Mouse (Mus musculus) hindbrain, embryonic 13.5 days (tissue): ENCODE data around the gene Ddhd1. TPM values are rescaled to one million over a fixed set of nuclear protein-coding genes. Genes with fewer than 3 reads are reported as not detected.

Experiments
- ATAC-seq: fragments of 200-750 bp; cut with Nextera tagmentation; 2 replicates; pipeline ENCODE4 v1.8.0; 2017; ENCODE audit warnings: moderate TSS enrichment; ENCODE audit not compliant: low FRiP score
- H3K27ac ChIP-seq: fragments of 300-500 bp; sonication (generic); 2 replicates; pipeline ENCODE4 v1.5.1; 2015; ENCODE audit warnings: inconsistent platforms, mild to moderate bottlenecking, moderate library complexity
- H3K27me3 ChIP-seq: fragments of 300-500 bp; sonication (generic); 2 replicates; pipeline ENCODE4 v1.6.1; 2015; ENCODE audit warnings: mild to moderate bottlenecking, inconsistent platforms
- H3K36me3 ChIP-seq: fragments of 300-500 bp; sonication (generic); 2 replicates; pipeline ENCODE4 v1.6.1; 2015; ENCODE audit warnings: mild to moderate bottlenecking, inconsistent platforms
- H3K4me1 ChIP-seq: fragments of 300-500 bp; sonication (generic); replicated peaks from 2 replicates; pipeline ENCODE4 v1.6.1; 2015; ENCODE audit warnings: inconsistent platforms
- H3K4me2 ChIP-seq: fragments of 300-500 bp; sonication (generic); 2 replicates; pipeline ENCODE4 v1.6.1; 2015; ENCODE audit warnings: inconsistent platforms, mild to moderate bottlenecking, moderate library complexity
- H3K4me3 ChIP-seq: fragments of 300-500 bp; sonication (generic); 2 replicates; pipeline ENCODE4 v1.5.1; 2015; ENCODE audit warnings: mild to moderate bottlenecking, inconsistent platforms
- H3K9ac ChIP-seq: fragments of 300-500 bp; sonication (generic); 2 replicates; pipeline ENCODE4 v1.6.1; 2015; ENCODE audit warnings: mild to moderate bottlenecking, inconsistent platforms
- H3K9me3 ChIP-seq: fragments of 300-500 bp; sonication (generic); 2 replicates; pipeline ENCODE4 v1.6.1; 2016; ENCODE audit warnings: inconsistent platforms
- WGBS: fragments of 180-500 bp; shearing (Covaris S2); methylation state at CpG from one replicate; pipeline ENCODE4 v1.1.7; 2015; 5-methylcytosine and 5-hydroxymethylcytosine counted together
- polyA plus RNA-seq: library from polyadenylated mRNA; unstranded; fragments of >200 nt; fragmentation: Nextera tagmentation; extraction: Ambion mirVana; gene quantifications from 2 replicates; pipeline ENCODE4 v1.2.1, GENCODE M21; 2015

Gene Ddhd1
- polyA plus RNA-seq, 1 experiment from 2014 or later, result 19.2 TPM

DNA sequence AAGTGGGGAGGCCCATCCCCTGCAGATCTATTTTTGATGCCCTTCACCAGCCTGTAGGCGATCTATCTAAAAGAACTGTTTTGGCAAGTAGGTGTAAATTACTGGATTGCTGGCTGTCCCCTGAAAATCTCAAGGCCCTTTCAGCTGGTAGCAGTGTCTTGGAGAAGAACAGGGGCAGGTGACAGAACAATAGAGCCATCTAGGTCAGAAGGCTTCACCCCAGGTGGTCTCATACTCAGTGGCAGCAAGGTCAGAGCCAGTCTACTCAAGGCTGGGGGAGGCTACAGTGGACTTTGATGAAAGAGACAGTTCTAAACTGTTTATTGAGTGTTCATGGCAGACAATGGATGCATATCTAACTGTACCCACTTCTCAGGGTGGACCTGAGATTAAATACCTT, 98.9 kb downstream of the Ddhd1 start:
- Histone ChIP-seq H3K4me1 (peaks cover 5% of the 10 kb centered on the region), H3K4me3 (no peak overlapping the region), H3K27me3 (no peaks in the 10 kb centered on the region), H3K9ac (no peak overlapping the region), H3K36me3 (no peaks in the 10 kb centered on the region), H3K9me3 (no peaks in the 10 kb centered on the region), H3K4me2 (no peak overlapping the region), H3K27ac (no peak overlapping the region)
- ATAC-seq, result no peak
- 90% methylated on average over 1 of the region's 1 CpGs for WGBS

DNA sequence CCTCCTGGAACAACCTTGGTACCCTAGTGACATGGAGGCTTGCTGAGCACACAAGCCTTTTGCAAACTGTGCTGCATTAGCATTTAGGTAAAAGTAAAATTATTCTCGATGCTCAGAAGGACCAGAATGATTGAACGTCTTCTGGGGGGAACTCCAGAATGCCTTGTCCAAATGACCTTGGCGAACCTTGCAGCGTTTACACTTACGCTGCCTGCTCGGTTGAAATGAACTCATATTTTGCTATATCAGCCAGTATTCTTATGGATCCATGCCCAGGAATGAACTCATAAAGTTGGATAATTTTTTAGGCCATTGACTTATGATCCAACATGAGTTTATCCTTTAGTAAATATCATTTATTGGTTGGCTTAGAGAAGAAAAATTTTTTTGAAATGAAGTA, 103.6 kb downstream of the Ddhd1 start:
- no peak for ATAC-seq
- whole genome bisulfite sequencing, result 90% methylated on average over 6 of the region's 6 CpGs
- H3K9ac ChIP-seq, result no peak overlapping the region

DNA sequence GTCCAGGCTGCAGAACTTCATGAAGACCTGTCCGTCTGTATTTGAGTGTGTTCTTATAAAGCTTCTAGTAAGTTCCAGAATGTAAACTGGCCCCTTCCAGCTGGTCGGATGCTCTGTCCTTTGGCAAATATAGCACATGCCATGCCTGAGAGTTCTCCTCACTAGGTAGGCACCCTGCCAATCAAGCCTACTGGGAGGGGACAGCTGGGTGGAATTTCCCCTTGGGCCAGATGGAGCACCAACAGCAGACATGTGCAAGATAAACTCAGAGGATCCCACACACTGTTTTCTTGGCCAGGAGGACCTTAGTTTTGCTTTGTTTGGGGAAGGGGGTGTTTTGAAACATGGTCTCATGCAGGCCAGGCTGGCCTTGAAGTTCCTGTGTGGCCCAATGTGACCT, 104.1 kb downstream of the Ddhd1 start:
- no peak for ATAC-seq
- Histone ChIP-seq H3K27me3 (no peaks in the 10 kb centered on the region), H3K27ac (no peak overlapping the region), H3K4me2 (no peak overlapping the region), H3K4me1 (no peaks in the 10 kb centered on the region), H3K9ac (no peak overlapping the region), H3K9me3 (no peaks in the 10 kb centered on the region), H3K4me3 (no peak overlapping the region), H3K36me3 (no peaks in the 10 kb centered on the region)
- WGBS, result 78% methylated on average over 2 of the region's 2 CpGs

More for the DNA sequence above, 103.6 kb downstream of the Ddhd1 start:
- H3K4me1 ChIP-seq, result no peaks in the 10 kb centered on the region
- no peak overlapping the region for H3K27ac ChIP-seq
- H3K9me3 ChIP-seq, result no peaks in the 10 kb centered on the region
- no peaks in the 10 kb centered on the region for H3K27me3 ChIP-seq
- H3K4me2 ChIP-seq, result no peak overlapping the region
- no peaks in the 10 kb centered on the region for H3K36me3 ChIP-seq
- no peak overlapping the region for H3K4me3 ChIP-seq

DNA sequence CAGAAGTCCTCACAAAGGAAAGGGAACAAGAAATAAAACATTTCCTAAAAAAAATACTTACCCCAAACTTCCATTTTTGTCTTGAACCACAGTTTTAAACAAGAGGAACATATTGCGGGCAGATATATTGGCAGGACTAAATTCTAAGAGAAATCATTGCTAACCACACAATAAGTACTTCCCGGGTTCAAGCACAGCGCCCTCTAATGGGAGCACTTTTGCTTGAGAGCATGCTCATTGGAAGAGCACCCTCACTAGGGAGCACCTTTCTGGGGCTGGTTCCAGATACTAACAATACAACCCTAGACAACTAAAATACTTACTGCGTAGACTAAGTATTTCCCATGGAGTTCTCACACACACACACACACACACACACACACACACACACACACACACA, 105.5 kb downstream of the Ddhd1 start:
- Histone ChIP-seq H3K4me2 (no peak overlapping the region), H3K27ac (no peak overlapping the region), H3K9me3 (no peaks in the 10 kb centered on the region), H3K4me3 (no peak overlapping the region), H3K36me3 (no peaks in the 10 kb centered on the region), H3K27me3 (no peaks in the 10 kb centered on the region), H3K4me1 (no peaks in the 10 kb centered on the region), H3K9ac (no peak overlapping the region)
- ATAC-seq, result no peak
- WGBS, result 85% methylated on average over 4 of the region's 4 CpGs

DNA sequence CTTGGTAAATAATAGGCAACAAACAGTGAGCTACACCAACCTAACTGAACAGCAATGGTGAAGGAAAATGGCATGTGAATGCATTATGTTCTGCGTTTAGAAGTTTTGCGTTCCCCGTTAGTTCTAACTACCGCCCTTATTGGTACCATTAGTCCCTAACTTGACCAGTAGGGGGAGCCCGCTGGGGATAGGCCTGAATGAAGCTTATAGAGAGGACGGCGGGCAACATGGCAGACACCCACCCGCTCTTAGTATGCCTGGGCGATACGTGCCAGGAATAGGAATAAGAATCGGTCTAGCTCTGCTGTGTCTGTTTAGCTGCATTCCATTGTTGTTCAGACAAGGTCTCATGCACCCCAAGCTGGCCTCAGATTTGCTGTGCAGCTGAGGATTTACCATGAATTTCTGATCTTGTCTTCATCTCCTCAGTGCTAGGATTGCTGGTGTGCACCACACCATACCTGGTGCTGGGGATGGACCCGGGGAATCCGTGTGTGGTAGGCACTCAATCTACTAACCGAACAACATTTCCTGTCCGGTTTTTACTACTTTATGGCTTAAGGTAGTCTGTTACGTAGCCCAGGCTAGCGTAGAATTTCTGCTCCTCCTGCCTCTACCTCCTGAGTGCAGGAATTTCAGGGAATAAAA, 106.7 kb downstream of the Ddhd1 start:
- H3K27ac ChIP-seq, result no peak overlapping the region
- H3K4me3 ChIP-seq, result no peak overlapping the region
- 62% methylated on average over 17 of the region's 17 CpGs for WGBS

DNA sequence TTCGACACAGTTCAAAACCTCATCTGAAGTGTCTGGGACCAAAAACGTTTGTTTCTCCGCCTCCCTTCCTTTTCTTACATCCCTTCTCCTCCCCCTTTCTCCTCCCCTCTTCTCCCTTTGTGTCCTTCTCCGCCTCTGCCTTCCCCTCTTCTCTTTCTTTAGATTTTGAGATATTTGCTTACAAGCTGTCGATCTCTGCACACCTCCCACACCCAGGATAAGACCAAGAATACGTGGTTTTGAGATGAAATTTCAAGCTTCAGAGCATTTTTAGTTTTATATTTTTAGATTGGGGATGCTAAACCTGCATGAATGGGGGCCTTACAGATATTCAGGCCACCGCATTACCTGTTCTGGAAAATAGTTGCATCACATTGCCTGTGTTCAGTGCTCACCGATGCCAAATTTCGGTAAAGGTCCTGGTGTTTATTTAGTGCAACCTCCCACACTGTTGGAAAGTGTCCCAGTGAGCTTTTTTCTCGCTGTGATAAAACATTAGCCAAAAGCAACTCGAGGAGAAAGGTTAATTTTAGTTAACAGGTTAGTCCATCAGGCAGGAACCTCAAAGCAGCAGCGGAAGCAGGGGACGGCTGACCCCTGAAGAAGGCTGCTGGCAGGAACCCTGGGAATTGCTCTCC, 107.8 kb downstream of the Ddhd1 start:
- Histone ChIP-seq H3K4me3 (no peak overlapping the region), H3K9me3 (no peaks in the 10 kb centered on the region), H3K27ac (no peak overlapping the region), H3K4me1 (no peaks in the 10 kb centered on the region), H3K27me3 (no peaks in the 10 kb centered on the region), H3K36me3 (no peaks in the 10 kb centered on the region), H3K4me2 (no peak overlapping the region), H3K9ac (no peak overlapping the region)
- no peak for ATAC-seq
- WGBS, result 77% methylated on average over 13 of the region's 13 CpGs

More for the DNA sequence above, 106.7 kb downstream of the Ddhd1 start:
- H3K4me2 ChIP-seq, result peak overlapping the region; percentile 17; the same call in 1 of the 2 replicates
- H3K27me3 ChIP-seq, result no peaks in the 10 kb centered on the region
- no peaks in the 10 kb centered on the region for H3K9me3 ChIP-seq
- no peaks in the 10 kb centered on the region for H3K4me1 ChIP-seq
- H3K9ac ChIP-seq, result no peak overlapping the region
- ATAC-seq, result peak; percentile 88
- H3K36me3 ChIP-seq, result no peaks in the 10 kb centered on the region

DNA sequence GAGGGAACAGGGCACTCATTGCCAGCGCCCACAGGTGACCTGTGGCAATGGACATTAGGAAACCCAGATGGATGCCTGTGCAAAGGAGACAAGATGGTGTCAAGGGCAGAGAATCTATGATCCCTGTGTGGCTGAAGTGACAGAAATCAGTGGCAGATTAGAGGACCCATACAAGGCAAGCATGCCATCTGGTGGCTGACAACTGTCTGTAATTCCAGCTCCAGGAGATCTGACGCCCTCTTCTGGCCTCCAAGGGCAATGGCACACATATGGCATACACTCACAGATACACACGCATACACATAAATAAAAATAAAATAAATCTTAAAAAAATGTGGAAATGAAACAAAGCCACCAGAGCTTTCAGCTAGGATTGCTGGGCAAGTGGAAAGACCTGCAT, 109.8 kb downstream of the Ddhd1 start:
- Histone ChIP-seq H3K4me1 (no peaks in the 10 kb centered on the region), H3K4me2 (no peak overlapping the region), H3K36me3 (no peaks in the 10 kb centered on the region), H3K9ac (no peak overlapping the region), H3K4me3 (no peak overlapping the region), H3K27ac (no peak overlapping the region), H3K9me3 (no peaks in the 10 kb centered on the region), H3K27me3 (0 out of 2 replicates have a peak, but pooled peaks cover 3% of the 10 kb centered on the region)
- WGBS, result 82% methylated on average over 3 of the region's 3 CpGs
- no peak for ATAC-seq

DNA sequence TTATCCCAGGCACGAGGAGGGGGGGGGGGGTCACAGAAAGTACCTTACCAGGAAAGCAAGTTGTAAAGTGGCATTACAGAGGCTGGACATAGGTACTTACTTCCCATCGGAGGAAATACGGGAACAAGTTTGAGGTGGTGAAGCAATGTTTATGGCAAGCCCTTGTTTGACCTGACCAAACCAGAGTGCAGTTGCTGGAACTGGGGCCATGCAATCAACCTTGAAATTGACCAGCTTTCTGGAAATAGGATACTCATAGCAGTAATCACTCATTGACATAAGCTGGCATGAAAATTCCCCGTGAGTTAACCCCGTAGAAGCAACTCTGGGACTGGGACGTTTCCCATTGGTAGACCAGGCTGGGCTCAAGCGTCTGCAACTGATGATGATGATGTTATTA, 113.0 kb downstream of the Ddhd1 start:
- no peak overlapping the region for H3K4me2 ChIP-seq
- no peak overlapping the region for H3K4me3 ChIP-seq
- no peak overlapping the region for H3K9ac ChIP-seq
- no peaks in the 10 kb centered on the region for H3K36me3 ChIP-seq
- no peak for ATAC-seq
- 0 out of 2 replicates have a peak, but pooled peaks cover 3% of the 10 kb centered on the region for H3K27me3 ChIP-seq
- H3K9me3 ChIP-seq, result no peaks in the 10 kb centered on the region
- WGBS, result 89% methylated on average over 7 of the region's 7 CpGs
- no peaks in the 10 kb centered on the region for H3K4me1 ChIP-seq
- H3K27ac ChIP-seq, result no peak overlapping the region

DNA sequence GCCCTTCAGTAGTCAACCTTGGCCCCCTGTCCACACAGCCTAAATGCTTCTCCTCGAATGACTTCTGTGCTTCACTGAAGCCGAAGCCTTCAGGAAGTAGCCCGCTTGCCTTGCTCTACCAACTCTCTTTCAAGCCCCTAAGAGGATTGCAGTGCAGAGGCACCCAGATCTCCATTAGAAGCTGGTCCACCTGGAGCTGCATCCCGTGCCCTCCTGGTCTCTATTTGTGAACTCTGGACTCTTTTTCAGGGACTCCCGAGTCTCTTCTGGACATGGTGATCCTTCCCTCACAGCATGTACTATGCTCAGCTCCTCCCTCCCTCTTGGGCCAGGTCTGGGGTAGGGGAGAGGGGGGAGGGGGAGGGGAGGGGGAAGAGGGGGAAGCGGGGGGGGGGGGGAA, 113.9 kb downstream of the Ddhd1 start:
- Histone ChIP-seq H3K4me2 (no peak overlapping the region), H3K4me1 (no peaks in the 10 kb centered on the region), H3K4me3 (no peak overlapping the region), H3K9ac (no peak overlapping the region), H3K27ac (no peak overlapping the region), H3K36me3 (no peaks in the 10 kb centered on the region), H3K9me3 (no peaks in the 10 kb centered on the region), H3K27me3 (0 out of 2 replicates have a peak, but pooled peaks cover 3% of the 10 kb centered on the region)
- no peak for ATAC-seq
- WGBS, result 80% methylated on average over 5 of the region's 6 CpGs

DNA sequence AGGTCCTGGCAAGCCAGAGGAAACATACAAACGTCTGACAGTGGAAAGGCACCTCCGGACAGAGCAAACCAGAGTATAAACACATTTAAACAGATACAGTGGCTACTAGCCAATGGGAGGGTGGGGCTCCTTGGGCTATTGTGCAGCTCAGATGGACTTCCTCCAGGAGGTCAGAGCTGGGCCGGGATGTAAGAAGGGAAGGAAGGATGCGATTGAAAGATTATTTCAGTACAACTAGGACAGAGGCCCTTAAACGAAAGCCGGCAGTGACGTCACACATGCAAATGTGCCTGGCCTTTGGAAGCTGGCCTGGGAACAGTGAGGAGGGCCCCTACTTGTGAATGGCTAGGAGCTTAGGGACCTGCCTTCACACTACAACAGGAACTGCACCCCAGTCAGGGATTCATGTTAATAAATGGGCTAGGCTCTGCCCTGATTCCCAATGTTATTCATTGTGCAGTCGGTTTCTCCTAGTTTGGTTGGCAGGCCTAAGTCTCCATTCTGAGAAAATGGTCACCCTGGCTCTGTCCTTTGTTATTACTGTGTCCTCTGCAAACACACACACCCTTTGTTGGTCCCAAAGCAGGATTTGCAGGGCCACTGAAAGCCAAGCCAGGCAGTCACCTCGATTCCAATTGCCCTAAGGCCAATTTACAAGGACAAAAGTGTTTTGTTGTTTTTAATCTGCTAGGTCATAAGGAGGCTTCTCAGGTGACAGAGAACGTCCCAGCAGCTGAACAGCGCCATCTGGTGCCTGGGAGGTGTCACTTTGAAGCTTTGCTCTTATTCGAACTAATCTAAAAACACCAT, 118.1 kb downstream of the Ddhd1 start:
- ATAC-seq, result peak; percentile 68; the same call in 1 of the 2 replicates
- no peaks in the 10 kb centered on the region for H3K36me3 ChIP-seq
- WGBS, result 38% methylated on average over 12 of the region's 12 CpGs

More for the DNA sequence above, 118.1 kb downstream of the Ddhd1 start:
- no peak overlapping the region for H3K4me2 ChIP-seq
- H3K4me3 ChIP-seq, result no peak overlapping the region
- no peaks in the 10 kb centered on the region for H3K4me1 ChIP-seq
- 0 out of 2 replicates have a peak, but pooled peaks cover 3% of the 10 kb centered on the region for H3K27me3 ChIP-seq
- peak overlapping the region; percentile 55; the same call in 1 of the 2 replicates for H3K27ac ChIP-seq
- no peak overlapping the region for H3K9ac ChIP-seq
- no peaks in the 10 kb centered on the region for H3K9me3 ChIP-seq
